Mouse (Mus musculus): ENCODE data around the gene Scamp4.

DNA sequence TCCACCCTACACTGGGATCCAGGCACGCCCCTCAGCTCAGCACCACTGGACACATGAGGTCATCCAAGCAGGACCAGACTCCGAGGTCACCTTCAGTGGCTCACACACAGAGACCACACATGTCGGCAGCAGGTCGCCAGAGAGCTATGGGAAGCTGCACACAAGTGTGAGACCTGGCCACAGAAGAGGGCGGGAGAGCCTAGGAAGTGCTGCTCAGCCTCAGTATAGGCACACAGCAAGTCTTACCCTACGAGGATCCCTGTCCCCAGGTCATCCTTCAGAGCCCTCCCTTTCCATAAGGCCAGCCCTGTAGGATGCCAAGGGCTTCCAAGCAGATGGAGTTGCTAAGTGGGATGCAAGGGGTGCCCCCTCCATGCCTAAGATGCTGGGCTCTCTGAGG, 48.7 kb upstream of the Scamp4 start:
- TF ChIP-seq EP300 (IDR thresholded peaks at IDR 0.05; ENCODE audit: low read length) (no peak), CHD1 (IDR thresholded peaks at IDR 0.05; ENCODE audit: low read depth, low read length) (no peak), ZC3H11A (IDR thresholded peaks at IDR 0.05; ENCODE audit: low read depth, low read length) (no peak), CTCF (conservative IDR thresholded peaks at IDR 0.05 in 1 of 2, IDR thresholded peaks at IDR 0.05 in 1 of 2; ENCODE audit: low read depth in 2 of 2, low read length in 2 of 2) (no peak), MEF2A (IDR thresholded peaks at IDR 0.05; ENCODE audit: borderline replicate concordance, low read depth, low read length) (no peak), MAX (IDR thresholded peaks at IDR 0.05; ENCODE audit: low read length) (no peak), ZKSCAN1 (IDR thresholded peaks at IDR 0.05; ENCODE audit: borderline replicate concordance, low read depth, low read length) (no peak)
